Mouse (Mus musculus): ENCODE data around the gene N4bp2.

DNA sequence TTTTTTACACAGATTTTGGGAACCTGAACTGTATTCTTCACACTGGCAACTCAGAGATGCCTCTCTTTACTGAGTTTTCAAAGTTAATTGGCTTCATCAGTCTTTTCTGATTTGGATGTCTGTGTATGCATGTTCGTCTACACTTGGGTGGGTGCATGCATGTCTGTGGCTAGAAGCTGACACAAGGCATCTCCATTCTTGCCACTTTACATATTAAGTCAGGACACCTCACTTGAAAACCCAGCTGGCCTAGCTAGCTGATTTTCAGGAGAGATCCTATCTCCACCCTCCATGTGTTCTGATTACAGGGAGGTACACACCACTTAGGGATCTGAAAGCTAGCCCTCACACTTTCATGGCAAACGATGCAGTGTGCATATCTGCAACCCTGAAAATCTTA, 2.7 kb upstream of the N4bp2 start:
- no peak for TF ChIP-seq POLR2A (IDR thresholded peaks at IDR 0.05; ENCODE audit: control insufficient read depth, extremely low read depth, insufficient read depth, low read length, poor library complexity)
- no peak for TF ChIP-seq CTCF (IDR thresholded peaks at IDR 0.05; ENCODE audit: borderline replicate concordance, control insufficient read depth, extremely low read depth, insufficient read depth, low read length, poor library complexity)
